Mouse (Mus musculus) common myeloid progenitor, adult 5-6 weeks (primary cell): Measurements from ENCODE around the gene Rrm1. TPM values are rescaled to one million over a fixed set of nuclear protein-coding genes. Genes with fewer than 3 reads are reported as not detected.
A peak's percentile ranks its signal among the peaks of the same experiment; 100 is the strongest.

Experiments
- ATAC-seq: replicated peaks from 2 replicates; pipeline ENCODE4 v1.8.0; 2016; ENCODE audit warnings: low read depth, mild to moderate bottlenecking, moderate TSS enrichment, inconsistent platforms; ENCODE audit not compliant: poor library complexity, severe bottlenecking
- total RNA-seq: library from RNA; stranded (forward); fragments of 200-1000, 187-1606 nt; gene quantifications from 2 replicates; pipeline ENCODE4 v1.2.3, GENCODE M21; 2017

The Rrm1 gene
- total RNA-seq, 1 experiment from 2014 or later = 867 TPM

DNA sequence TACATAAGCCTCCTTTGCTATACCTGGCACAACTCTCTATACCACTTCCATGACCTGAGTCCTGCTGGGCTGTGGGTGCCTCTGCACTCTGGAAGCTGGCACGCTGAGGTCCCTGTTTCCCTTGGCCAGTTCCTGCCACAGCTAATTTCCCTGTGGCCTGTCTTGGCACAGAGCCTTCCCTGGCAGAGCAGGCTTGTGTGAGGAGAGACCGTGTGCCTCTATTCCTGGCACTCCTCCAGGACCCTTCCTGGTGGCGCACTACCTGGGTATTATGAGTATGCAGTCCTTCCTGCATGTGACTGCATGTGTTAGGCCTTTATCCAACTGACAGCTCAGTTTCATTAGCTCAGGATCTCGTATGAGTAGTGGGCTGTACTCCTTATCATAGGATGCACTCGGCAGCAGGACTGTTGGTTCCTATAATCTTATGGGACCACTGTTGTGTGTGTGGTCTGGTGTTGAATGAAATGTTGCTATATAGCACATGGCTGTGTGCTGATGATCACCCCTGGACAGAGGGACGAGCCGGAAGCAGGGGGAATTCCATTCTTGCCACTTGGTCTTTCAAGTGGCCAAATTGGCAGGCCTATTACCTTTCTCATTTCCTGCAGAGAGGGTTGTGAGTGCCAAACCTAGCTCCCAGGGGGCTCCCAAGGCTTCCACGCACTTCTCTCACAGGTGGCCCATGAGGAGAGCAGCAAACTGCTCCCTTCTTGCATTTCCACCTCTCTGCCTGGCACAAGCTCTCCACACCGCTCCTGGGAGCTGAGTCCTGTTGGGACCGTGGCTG, 75.0 kb downstream of the Rrm1 start:
- peak; percentile 52 for ATAC-seq

GRCm38 (mm10) chr7:102517051-102517335, 75.5 kb downstream of the Rrm1 start:
- no peak for ATAC-seq

Other genes with a start within 250 kb of the Rrm1 start
- 54.7 and 60.9 TPM in 2 replicates for gene Nup98, start 231.5 kb upstream of the Rrm1 start, total RNA-seq
- gene Pgap2, start 231.5 kb upstream of the Rrm1 start, total RNA-seq = 23.1 and 30.9 TPM in 2 replicates
- 40.9 and 43.0 TPM in 2 replicates for gene Rhog, start 185.6 kb upstream of the Rrm1 start, total RNA-seq
- gene Stim1, start 173.9 kb upstream of the Rrm1 start, total RNA-seq = 20.5 and 41.0 TPM in 2 replicates
- not detected in 2 replicates for gene Olfr543, start 40.0 kb downstream of the Rrm1 start, total RNA-seq
- gene Olfr544, start 46.6 kb downstream of the Rrm1 start, total RNA-seq = not detected in 2 replicates
- not detected in 2 replicates for gene Olfr545, start 57.9 kb downstream of the Rrm1 start, total RNA-seq
- not detected in 2 replicates for gene Olfr547, start 93.1 kb downstream of the Rrm1 start, total RNA-seq
- gene Olfr548-ps1, start 99.2 kb downstream of the Rrm1 start, total RNA-seq = not detected in 2 replicates
- not detected in 2 replicates for gene Olfr549, start 108.2 kb downstream of the Rrm1 start, total RNA-seq
- 31.7 and 33.6 TPM in 2 replicates for gene Trim21, start 123.8 kb downstream of the Rrm1 start, total RNA-seq
- gene Olfr550, start 129.7 kb downstream of the Rrm1 start, total RNA-seq = 0.23 TPM in 1 of 2 replicates, not detected in the other
- not detected in 2 replicates for gene Olfr551, start 150.2 kb downstream of the Rrm1 start, total RNA-seq
- not detected in 2 replicates for gene Olfr552, start 156.1 kb downstream of the Rrm1 start, total RNA-seq
- not detected in 2 replicates for gene Olfr553, start 176.5 kb downstream of the Rrm1 start, total RNA-seq
- gene Olfr554, start 196.7 kb downstream of the Rrm1 start, total RNA-seq = not detected in 2 replicates
- gene Olfr555, start 217.1 kb downstream of the Rrm1 start, total RNA-seq = not detected in 2 replicates
- not detected in 2 replicates for gene Olfr556, start 223.2 kb downstream of the Rrm1 start, total RNA-seq
- 8.2 and 10.7 TPM in 2 replicates for gene Trim68, start 245.6 kb downstream of the Rrm1 start, total RNA-seq